Mouse (Mus musculus): ENCODE data around the gene Kctd17. TPM values are rescaled to one million over a fixed set of nuclear protein-coding genes. Genes with fewer than 3 reads are reported as not detected.

Gene Kctd17
- total RNA-seq (2021), result 10 to 100 TPM; 14.2 to 15.9 TPM
- long read RNA-seq, experiment 1, partial matches to known transcripts, result 6 of 9 reads
- long read RNA-seq, experiment 1, other reads (novel, unspliced or antisense), result 3 of 9 reads
- long read RNA-seq, experiment 2, partial matches to known transcripts, result 1 of 9 reads
- long read RNA-seq, experiment 2, other reads (novel, unspliced or antisense), result 5 of 9 reads

- peak; percentile 67 to 74 for DNase-seq
- intact Hi-C loops (cut with DNase I), result loop anchor here (1.0 kb wide), 1 partner anchor 25 kb away; no protein-coding TSS in a partner anchor
Observed at GRCm38 (mm10) chr15:78428391-78429138, at the start of gene Kctd17. TSS of gene Kctd17 (plus strand) at chr15:78428564.

- DNase-seq, result no peak
- intact Hi-C loops (cut with DNase I), result no loop called here
Observed at GRCm38 (mm10) chr15:78380208-78380607, 48.2 kb upstream of the Kctd17 start.

- DNase-seq, result no peak
- intact Hi-C loops (cut with DNase I), result no loop called here
Observed at GRCm38 (mm10) chr15:78380741-78381140, 47.6 kb upstream of the Kctd17 start.

- intact Hi-C loops (cut with DNase I), result no loop called here
- no peak for DNase-seq
Observed at GRCm38 (mm10) chr15:78382115-78382514, 46.2 kb upstream of the Kctd17 start.

GRCm38 (mm10) chr15:78383450-78384219 is 44.7 kb upstream of the Kctd17 start:
- no peak for DNase-seq
- intact Hi-C loops (cut with DNase I), result no loop called here

- no peak for DNase-seq
- intact Hi-C loops (cut with DNase I), result no loop called here
Observed at GRCm38 (mm10) chr15:78384220-78385116, 43.9 kb upstream of the Kctd17 start.

GRCm38 (mm10) chr15:78385564-78385963 is 42.8 kb upstream of the Kctd17 start:
- intact Hi-C loops (cut with DNase I), result no loop called here
- no peak for DNase-seq

- no peak for DNase-seq
- intact Hi-C loops (cut with DNase I), result no loop called here
Observed at GRCm38 (mm10) chr15:78390855-78391254, 37.5 kb upstream of the Kctd17 start.

GRCm38 (mm10) chr15:78395478-78395962 is 32.8 kb upstream of the Kctd17 start, which contains the start of gene Tex33:
TSS of gene Tex33 (minus strand) at chr15:78395912.
- DNase-seq, result no peak
- intact Hi-C loops (cut with DNase I), result no loop called here

- no peak for DNase-seq
- intact Hi-C loops (cut with DNase I), result no loop called here
Observed at GRCm38 (mm10) chr15:78401345-78401744, 27.0 kb upstream of the Kctd17 start.

- DNase-seq, result peak; percentile 55 to 64
- intact Hi-C loops (cut with DNase I), result no loop called here
Observed at GRCm38 (mm10) chr15:78401921-78402320, 26.4 kb upstream of the Kctd17 start.

GRCm38 (mm10) chr15:78402423-78402822 is 25.9 kb upstream of the Kctd17 start:
- DNase-seq, result no peak
- intact Hi-C loops (cut with DNase I), result no loop called here

GRCm38 (mm10) chr15:78403301-78403741 is 25.0 kb upstream of the Kctd17 start:
- DNase-seq, result no peak
- intact Hi-C loops (cut with DNase I), result loop anchor here (1.0 kb wide), 1 partner anchor 25 kb away; the partner anchor contains the start of gene Kctd17

- intact Hi-C loops (cut with DNase I), result loop anchor here (1.0 kb wide), 1 partner anchor 24 kb away; the partner anchor contains the start of gene Kctd17
- DNase-seq, result no peak
Observed at GRCm38 (mm10) chr15:78403896-78404295, 24.5 kb upstream of the Kctd17 start.

GRCm38 (mm10) chr15:78405098-78405497 is 23.3 kb upstream of the Kctd17 start:
- DNase-seq, result no peak
- intact Hi-C loops (cut with DNase I), result no loop called here

- intact Hi-C loops (cut with DNase I), result no loop called here
- peak; percentile 76 to 82 for DNase-seq
Observed at GRCm38 (mm10) chr15:78405517-78406211, 22.7 kb upstream of the Kctd17 start, which contains the start of gene Tst. TSS of gene Tst (minus strand) at chr15:78405907.

- DNase-seq, result peak; percentile 85 to 90
- intact Hi-C loops (cut with DNase I), result no loop called here
Observed at GRCm38 (mm10) chr15:78406293-78406934, 21.9 kb upstream of the Kctd17 start, which contains the start of gene Mpst. TSS of gene Mpst (plus strand) at chr15:78406416.

GRCm38 (mm10) chr15:78409570-78410052 is 18.8 kb upstream of the Kctd17 start:
- intact Hi-C loops (cut with DNase I), result no loop called here
- no peak for DNase-seq
